Mouse (Mus musculus) hindbrain, embryonic 13.5 days (tissue): Measurements from ENCODE around the gene Pou2f1. TPM values are rescaled to one million over a fixed set of nuclear protein-coding genes. Genes with fewer than 3 reads are reported as not detected.

Experiments
- ATAC-seq: fragments of 200-750 bp; cut with Nextera tagmentation; 2 replicates; pipeline ENCODE4 v1.8.0; 2017; ENCODE audit warnings: moderate TSS enrichment; ENCODE audit not compliant: low FRiP score
- H3K27ac ChIP-seq: fragments of 300-500 bp; sonication (generic); 2 replicates; pipeline ENCODE4 v1.5.1; 2015; ENCODE audit warnings: inconsistent platforms, mild to moderate bottlenecking, moderate library complexity
- H3K27me3 ChIP-seq: fragments of 300-500 bp; sonication (generic); 2 replicates; pipeline ENCODE4 v1.6.1; 2015; ENCODE audit warnings: mild to moderate bottlenecking, inconsistent platforms
- H3K36me3 ChIP-seq: fragments of 300-500 bp; sonication (generic); 2 replicates; pipeline ENCODE4 v1.6.1; 2015; ENCODE audit warnings: mild to moderate bottlenecking, inconsistent platforms
- H3K4me1 ChIP-seq: fragments of 300-500 bp; sonication (generic); replicated peaks from 2 replicates; pipeline ENCODE4 v1.6.1; 2015; ENCODE audit warnings: inconsistent platforms
- H3K4me2 ChIP-seq: fragments of 300-500 bp; sonication (generic); 2 replicates; pipeline ENCODE4 v1.6.1; 2015; ENCODE audit warnings: inconsistent platforms, mild to moderate bottlenecking, moderate library complexity
- H3K4me3 ChIP-seq: fragments of 300-500 bp; sonication (generic); 2 replicates; pipeline ENCODE4 v1.5.1; 2015; ENCODE audit warnings: mild to moderate bottlenecking, inconsistent platforms
- H3K9ac ChIP-seq: fragments of 300-500 bp; sonication (generic); 2 replicates; pipeline ENCODE4 v1.6.1; 2015; ENCODE audit warnings: mild to moderate bottlenecking, inconsistent platforms
- H3K9me3 ChIP-seq: fragments of 300-500 bp; sonication (generic); 2 replicates; pipeline ENCODE4 v1.6.1; 2016; ENCODE audit warnings: inconsistent platforms
- WGBS: fragments of 180-500 bp; shearing (Covaris S2); methylation state at CpG from one replicate; pipeline ENCODE4 v1.1.7; 2015; 5-methylcytosine and 5-hydroxymethylcytosine counted together
- polyA plus RNA-seq: library from polyadenylated mRNA; unstranded; fragments of >200 nt; fragmentation: Nextera tagmentation; extraction: Ambion mirVana; gene quantifications from 2 replicates; pipeline ENCODE4 v1.2.1, GENCODE M21; 2015

Gene Pou2f1
- polyA plus RNA-seq, 1 experiment from 2014 or later, result 21.0 TPM

- Histone ChIP-seq H3K4me3 (peak overlapping the region; percentile 48), H3K27ac (no peak overlapping the region), H3K36me3 (no peaks in the 10 kb centered on the region), H3K27me3 (peaks cover 84% of the 10 kb centered on the region), H3K9me3 (no peaks in the 10 kb centered on the region), H3K4me2 (peak overlapping the region; percentile 96), H3K4me1 (peaks cover 39% of the 10 kb centered on the region), H3K9ac (peak overlapping the region; percentile 72)
- ATAC-seq, result peak; percentile 58
- 3% methylated on average over 20 of the region's 20 CpGs for WGBS
Observed at GRCm38 (mm10) chr1:165844466-165844951, 158.0 kb downstream of the Pou2f1 start.

DNA sequence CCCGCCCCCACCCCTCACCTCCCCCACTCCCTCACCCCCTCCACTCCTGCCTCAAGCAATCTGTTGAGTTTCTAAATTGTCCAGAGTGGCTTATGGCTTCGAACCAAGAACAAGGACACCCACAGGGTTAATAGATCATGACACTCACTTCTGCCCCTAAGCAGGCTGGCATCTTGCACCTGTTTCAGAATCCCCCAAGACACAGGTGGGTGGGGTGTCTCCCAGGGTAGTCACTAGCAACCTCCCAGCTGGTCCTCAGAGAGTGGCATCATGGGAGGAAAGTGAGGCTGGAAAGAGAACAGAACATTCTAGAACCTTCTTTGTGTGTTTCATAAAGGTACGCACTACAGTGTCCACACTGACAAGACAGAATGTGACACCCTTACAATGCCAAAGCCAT, 158.9 kb downstream of the Pou2f1 start:
- no peak for ATAC-seq
- Histone ChIP-seq H3K36me3 (no peaks in the 10 kb centered on the region), H3K4me1 (peaks cover 43% of the 10 kb centered on the region), H3K4me3 (no peak overlapping the region), H3K9me3 (no peaks in the 10 kb centered on the region), H3K4me2 (no peak overlapping the region), H3K27ac (no peak overlapping the region), H3K9ac (no peak overlapping the region), H3K27me3 (peaks cover 83% of the 10 kb centered on the region)
- 71% methylated on average over 3 of the region's 3 CpGs for WGBS

DNA sequence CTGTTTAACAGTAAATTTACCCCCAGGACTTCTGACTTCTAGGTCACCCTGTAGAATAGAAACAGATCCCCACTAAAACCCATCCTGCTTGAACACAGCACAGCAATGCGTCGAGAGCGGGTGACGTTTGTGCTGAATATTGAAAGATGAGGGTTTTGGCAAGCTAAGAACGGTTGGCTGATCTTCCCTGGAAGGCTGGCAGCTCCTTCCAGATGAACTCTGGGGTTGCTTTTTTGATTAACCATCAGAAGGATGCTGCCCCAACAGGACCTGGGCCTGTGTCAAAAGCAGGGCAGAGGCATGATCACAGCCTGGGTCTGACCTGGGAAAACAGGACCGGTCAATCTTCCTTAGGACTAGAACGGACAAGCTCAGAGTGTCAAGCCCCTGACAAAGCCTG, 160.3 kb downstream of the Pou2f1 start:
- H3K36me3 ChIP-seq, result no peaks in the 10 kb centered on the region
- 60% methylated on average over 7 of the region's 7 CpGs for WGBS
- H3K27me3 ChIP-seq, result peaks cover 75% of the 10 kb centered on the region
- no peak overlapping the region for H3K27ac ChIP-seq
- H3K4me2 ChIP-seq, result no peak overlapping the region
- no peak for ATAC-seq
- no peak overlapping the region for H3K9ac ChIP-seq
- H3K4me1 ChIP-seq, result peaks cover 55% of the 10 kb centered on the region
- no peaks in the 10 kb centered on the region for H3K9me3 ChIP-seq
- no peak overlapping the region for H3K4me3 ChIP-seq

DNA sequence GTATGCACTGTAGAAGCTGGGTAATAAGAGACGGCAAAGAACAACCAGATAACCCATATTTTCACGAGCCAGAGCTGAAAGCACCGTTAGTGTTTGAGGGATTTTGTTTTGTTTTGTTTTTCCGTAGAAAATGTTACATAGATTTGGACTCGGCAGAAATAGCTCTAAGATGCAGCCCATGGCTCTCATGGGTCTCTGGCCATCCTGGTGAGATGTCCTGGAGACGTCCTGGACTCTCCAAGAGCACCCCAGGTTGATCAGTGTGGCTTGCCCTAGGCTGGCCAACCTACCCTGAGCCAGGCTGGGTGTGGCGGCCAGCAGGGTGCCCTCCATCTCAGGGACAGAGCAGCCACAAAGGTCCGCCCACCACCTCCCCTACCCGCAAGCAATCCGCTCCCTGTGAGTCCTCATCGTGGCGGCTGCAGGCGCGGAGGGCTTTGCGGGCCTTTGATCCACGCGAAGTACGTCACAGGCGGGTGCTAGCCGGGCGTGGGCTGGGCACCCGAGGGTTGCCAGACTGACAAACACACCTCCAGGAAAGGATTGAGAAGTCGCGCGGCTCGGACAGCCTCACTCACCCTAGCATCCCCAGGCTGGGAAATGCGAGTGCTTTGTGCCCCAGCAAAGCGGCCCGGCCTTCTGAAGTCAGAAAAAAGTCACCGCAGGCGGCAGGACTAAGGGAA, 161.8 kb downstream of the Pou2f1 start:
- peak overlapping the region; percentile 71 for H3K9ac ChIP-seq
- 12% methylated on average over 31 of the region's 31 CpGs for WGBS
- H3K4me1 ChIP-seq, result peaks cover 69% of the 10 kb centered on the region
- H3K9me3 ChIP-seq, result no peaks in the 10 kb centered on the region
- no peaks in the 10 kb centered on the region for H3K36me3 ChIP-seq
- H3K4me3 ChIP-seq, result peak overlapping the region; percentile 35
- ATAC-seq, result 0 out of 2 replicates have a peak, but pooled peaks have one; percentile 5
- peaks cover 61% of the 10 kb centered on the region for H3K27me3 ChIP-seq
- peak overlapping the region; percentile 62 for H3K4me2 ChIP-seq
- no peak overlapping the region for H3K27ac ChIP-seq

DNA sequence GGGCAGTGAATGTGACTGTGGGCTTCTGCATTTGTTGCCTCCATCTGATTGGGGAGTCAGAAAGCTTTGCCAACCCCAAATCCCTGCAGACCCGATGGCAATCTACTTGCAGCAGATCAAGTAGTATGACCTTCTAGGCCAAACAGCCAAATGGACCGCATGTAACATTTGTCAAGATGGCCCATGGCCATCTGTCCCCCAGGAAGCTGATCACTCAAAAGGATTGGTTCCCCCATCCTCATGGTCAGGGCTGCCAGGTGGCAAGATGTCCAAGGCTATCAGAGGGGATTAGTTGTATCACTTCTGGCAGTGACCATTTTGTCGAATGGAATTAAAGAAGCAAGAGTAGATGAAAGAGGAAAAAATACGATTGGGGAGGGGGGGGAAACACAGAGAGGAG, 163.3 kb downstream of the Pou2f1 start:
- no peak overlapping the region for H3K9ac ChIP-seq
- H3K27me3 ChIP-seq, result peaks cover 49% of the 10 kb centered on the region
- H3K4me2 ChIP-seq, result no peak overlapping the region
- ATAC-seq, result no peak
- peaks cover 63% of the 10 kb centered on the region for H3K4me1 ChIP-seq
- no peaks in the 10 kb centered on the region for H3K9me3 ChIP-seq
- H3K36me3 ChIP-seq, result no peaks in the 10 kb centered on the region
- no peak overlapping the region for H3K4me3 ChIP-seq
- no peak overlapping the region for H3K27ac ChIP-seq
- 77% methylated on average over 4 of the region's 4 CpGs for WGBS

DNA sequence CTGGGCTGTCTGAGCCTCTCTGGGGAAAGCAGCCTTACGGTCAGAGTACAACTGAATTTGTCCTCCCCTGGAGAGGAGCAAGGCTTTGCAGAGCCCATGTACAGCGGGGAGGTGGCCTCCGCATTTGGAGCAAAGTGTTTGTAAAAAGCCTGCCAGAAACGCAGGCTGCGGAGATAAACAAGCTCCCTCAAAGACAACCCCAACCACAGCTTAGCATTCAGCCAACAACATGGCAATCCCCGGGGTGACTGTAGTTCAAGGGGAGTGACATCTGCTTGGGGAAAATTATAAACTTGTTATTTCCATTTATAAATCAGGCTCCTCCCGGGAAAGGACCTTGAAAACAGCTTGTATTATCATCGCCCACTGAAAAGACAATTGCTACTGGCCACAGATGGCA, 164.9 kb downstream of the Pou2f1 start:
- no peak overlapping the region for H3K9ac ChIP-seq
- no peaks in the 10 kb centered on the region for H3K36me3 ChIP-seq
- H3K4me3 ChIP-seq, result no peak overlapping the region
- peaks cover 34% of the 10 kb centered on the region for H3K27me3 ChIP-seq
- peak overlapping the region; percentile 72 for H3K27ac ChIP-seq
- peaks cover 67% of the 10 kb centered on the region for H3K4me1 ChIP-seq
- 19% methylated on average over 8 of the region's 8 CpGs for WGBS
- no peak overlapping the region for H3K4me2 ChIP-seq
- ATAC-seq, result no peak
- no peaks in the 10 kb centered on the region for H3K9me3 ChIP-seq

DNA sequence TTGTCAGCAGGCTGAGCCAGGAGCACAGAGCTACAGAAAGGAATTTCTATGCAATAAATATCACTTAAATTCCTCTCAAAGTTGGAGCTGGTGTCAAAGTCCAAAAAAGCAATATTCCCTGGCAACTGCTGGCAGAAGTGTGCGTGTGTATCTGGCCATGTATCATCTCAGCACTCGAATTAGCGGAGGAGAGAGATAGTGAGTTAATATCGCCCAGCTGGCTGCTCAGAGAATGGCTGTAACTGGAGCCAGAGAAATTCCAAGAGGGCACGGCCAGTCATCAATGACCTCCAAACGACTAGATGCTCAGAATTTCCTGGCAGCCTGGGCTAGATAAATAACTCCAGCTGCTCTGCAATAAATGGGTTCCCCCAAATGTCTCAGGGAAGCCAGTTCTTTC, 166.0 kb downstream of the Pou2f1 start:
- H3K36me3 ChIP-seq, result no peaks in the 10 kb centered on the region
- H3K4me1 ChIP-seq, result peaks cover 62% of the 10 kb centered on the region
- H3K27me3 ChIP-seq, result peaks cover 26% of the 10 kb centered on the region
- H3K9me3 ChIP-seq, result no peaks in the 10 kb centered on the region
- H3K4me2 ChIP-seq, result no peak overlapping the region
- 29% methylated on average over 6 of the region's 6 CpGs for WGBS
- ATAC-seq, result no peak
- no peak overlapping the region for H3K9ac ChIP-seq
- no peak overlapping the region for H3K4me3 ChIP-seq
- H3K27ac ChIP-seq, result peak overlapping the region; percentile 72

DNA sequence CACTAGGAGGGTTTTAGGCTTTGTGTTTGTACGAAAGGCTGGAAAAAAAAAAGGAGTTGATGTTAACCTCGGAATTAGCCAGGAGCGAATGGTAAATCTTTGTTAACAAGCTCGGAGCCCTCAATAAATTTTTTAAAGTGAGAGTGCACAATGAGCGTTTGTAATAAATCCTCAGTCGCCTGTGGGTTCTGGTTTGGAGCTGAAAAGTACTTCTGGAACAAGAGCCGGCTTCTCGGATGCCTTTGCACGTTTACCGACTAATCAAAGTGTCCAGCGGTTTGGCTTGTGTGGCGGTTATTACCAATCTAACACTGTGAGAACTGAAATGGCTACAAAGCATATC, 167.9 kb downstream of the Pou2f1 start:
- 21% methylated on average over 12 of the region's 12 CpGs for WGBS
- Histone ChIP-seq H3K4me2 (peak overlapping the region; percentile 49), H3K27me3 (peaks cover 7% of the 10 kb centered on the region), H3K4me3 (peak overlapping the region; percentile 22), H3K9me3 (no peaks in the 10 kb centered on the region), H3K36me3 (no peaks in the 10 kb centered on the region), H3K27ac (peak overlapping the region; percentile 85), H3K4me1 (peaks cover 52% of the 10 kb centered on the region), H3K9ac (peak overlapping the region; percentile 46; the same call in 1 of the 2 replicates)
- no peak for ATAC-seq

DNA sequence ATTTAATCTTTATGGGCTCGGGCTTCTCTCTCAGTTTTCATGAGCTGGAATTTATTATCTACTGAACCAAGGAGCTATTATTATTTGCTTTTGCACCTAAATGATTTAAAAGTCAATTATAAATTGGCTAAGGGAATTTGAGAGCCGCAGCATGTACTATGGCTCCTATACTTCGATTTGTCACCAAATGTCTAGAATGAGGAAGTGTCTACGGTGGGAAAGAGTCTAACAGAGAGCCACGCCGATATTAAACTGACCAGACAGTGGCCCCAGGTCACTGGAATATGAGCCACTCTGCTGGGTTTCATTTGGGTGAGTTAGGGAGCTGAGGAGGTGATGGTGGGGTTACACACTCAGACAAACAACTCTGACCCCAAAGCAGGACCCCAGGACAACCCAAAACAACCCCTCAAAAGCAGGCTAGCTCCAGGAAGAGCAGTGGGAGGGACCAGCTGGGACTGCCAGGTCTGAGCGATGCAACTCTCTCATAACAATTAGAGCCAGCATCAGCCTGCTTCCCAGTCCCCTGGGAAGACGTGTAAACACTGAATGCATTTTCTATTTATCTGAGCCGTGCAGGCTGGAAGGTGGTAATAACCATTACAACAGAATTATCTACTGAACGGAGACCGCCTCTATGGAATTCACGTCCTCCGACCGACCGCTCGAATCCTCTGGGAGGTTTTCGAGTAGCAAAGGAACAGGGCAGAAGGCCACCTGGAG, 168.4 kb downstream of the Pou2f1 start:
- H3K27ac ChIP-seq, result peak overlapping the region; percentile 85
- H3K9ac ChIP-seq, result peak overlapping the region; percentile 46; the same call in 1 of the 2 replicates
- peaks cover 2% of the 10 kb centered on the region for H3K27me3 ChIP-seq
- H3K9me3 ChIP-seq, result no peaks in the 10 kb centered on the region
- ATAC-seq, result peak; percentile 78
- no peaks in the 10 kb centered on the region for H3K36me3 ChIP-seq
- 11% methylated on average over 17 of the region's 17 CpGs for WGBS
- H3K4me2 ChIP-seq, result peak overlapping the region; percentile 49
- peak overlapping the region; percentile 22 for H3K4me3 ChIP-seq
- peaks cover 51% of the 10 kb centered on the region for H3K4me1 ChIP-seq

DNA sequence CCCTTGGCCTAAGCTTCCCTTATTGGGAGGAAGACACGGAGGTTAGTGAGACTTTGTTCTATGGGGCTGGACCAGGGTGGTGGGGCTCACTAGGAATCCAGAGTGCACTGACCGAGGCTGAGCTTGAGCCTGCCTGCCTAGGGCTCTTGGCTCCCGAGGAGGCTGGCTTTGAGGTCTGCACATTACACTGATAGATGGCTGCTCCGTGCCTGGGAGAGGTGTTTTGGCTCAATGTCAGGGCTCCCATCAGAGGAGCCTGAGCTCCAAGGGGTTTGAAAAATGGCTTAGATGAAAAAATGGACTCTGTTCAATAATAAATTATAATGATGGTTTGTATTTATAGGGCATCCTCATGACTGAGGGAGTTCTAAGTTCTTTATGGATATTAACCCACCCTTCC, 169.2 kb downstream of the Pou2f1 start:
- Histone ChIP-seq H3K9me3 (no peaks in the 10 kb centered on the region), H3K4me2 (no peak overlapping the region), H3K36me3 (no peaks in the 10 kb centered on the region), H3K27me3 (peaks cover under 1% of the 10 kb centered on the region), H3K27ac (peak overlapping the region; percentile 64), H3K4me1 (peaks cover 47% of the 10 kb centered on the region), H3K9ac (no peak overlapping the region), H3K4me3 (no peak overlapping the region)
- WGBS, result 17% methylated on average over 4 of the region's 4 CpGs
- peak; percentile 46; the same call in 1 of the 2 replicates for ATAC-seq

- 96% methylated on average over 5 of the region's 5 CpGs for WGBS
- Histone ChIP-seq H3K9me3 (no peaks in the 10 kb centered on the region), H3K4me2 (no peak overlapping the region), H3K27ac (no peak overlapping the region), H3K9ac (no peak overlapping the region), H3K36me3 (no peaks in the 10 kb centered on the region), H3K4me1 (peaks cover 19% of the 10 kb centered on the region), H3K4me3 (no peak overlapping the region), H3K27me3 (peaks cover 6% of the 10 kb centered on the region)
- ATAC-seq, result no peak
Observed at GRCm38 (mm10) chr1:165829890-165830289, 172.6 kb downstream of the Pou2f1 start.

DNA sequence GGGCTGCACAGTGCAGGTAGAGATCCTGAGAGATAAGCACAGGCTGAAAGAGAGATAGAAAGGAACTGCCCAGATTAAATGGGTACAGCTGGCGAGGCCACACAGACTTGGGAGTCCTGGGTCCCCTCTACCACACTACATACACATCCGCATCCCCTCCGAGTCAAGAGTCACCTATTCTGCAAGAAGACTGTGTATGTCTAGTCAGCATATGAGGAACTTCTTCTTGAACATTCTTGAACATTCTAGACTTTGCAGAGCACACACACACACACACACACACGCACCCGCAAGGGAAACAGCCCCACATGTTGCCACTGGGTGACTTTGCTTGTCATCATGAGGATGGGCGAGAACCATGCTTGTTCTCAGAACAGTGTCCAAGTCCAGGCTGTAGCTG, 173.9 kb downstream of the Pou2f1 start:
- Histone ChIP-seq H3K4me2 (no peak overlapping the region), H3K9me3 (no peaks in the 10 kb centered on the region), H3K27me3 (peaks cover 12% of the 10 kb centered on the region), H3K4me3 (no peak overlapping the region), H3K36me3 (no peaks in the 10 kb centered on the region), H3K27ac (no peak overlapping the region), H3K9ac (no peak overlapping the region), H3K4me1 (peaks cover 8% of the 10 kb centered on the region)
- 94% methylated on average over 6 of the region's 6 CpGs for WGBS
- ATAC-seq, result no peak
